Mouse (Mus musculus) hematopoietic stem cell, adult 5-6 weeks (primary cell): ENCODE measurements around the gene Hdhd5. TPM values are rescaled to one million over a fixed set of nuclear protein-coding genes. Genes with fewer than 3 reads are reported as not detected.
A peak's percentile ranks its signal among the peaks of the same experiment; 100 is the strongest.

Source experiments
- ATAC-seq, 2 experiments: fragments of 125-278 bp in 1 of 2; replicated peaks in 1 of 2; 2 replicates each; pipeline ENCODE4 v1.8.0; 2016 to 2017; ENCODE audit warnings: inconsistent platforms in 2 of 2, mild to moderate bottlenecking in 2 of 2, moderate number of reproducible peaks in 2 of 2, low read depth in 1 of 2, moderate TSS enrichment in 1 of 2; ENCODE audit not compliant: low FRiP score in 2 of 2, poor library complexity in 2 of 2, severe bottlenecking in 2 of 2, insufficient read depth in 1 of 2, low TSS enrichment in 1 of 2
- total RNA-seq: library from RNA; stranded (forward); fragments of 172-1452, 232-1000 nt; gene quantifications from 2 replicates; pipeline ENCODE4 v1.2.3, GENCODE M21; 2017

Hdhd5 gene
- total RNA-seq, 1 experiment from 2014 or later = 17.4 TPM

- ATAC-seq = 0 out of 4 replicates have a peak, but pooled peaks have one; percentile 0 to 2
Observed at GRCm38 (mm10) chr6:120492499-120493373, 38.4 kb downstream of the Hdhd5 start.

GRCm38 (mm10) chr6:120491862-120492498 is 39.1 kb downstream of the Hdhd5 start:
- peak; percentile 9 to 20; a peak in 1 of 4 replicates for ATAC-seq

- ATAC-seq = no peak
Observed at GRCm38 (mm10) chr6:120491064-120491463, 40.1 kb downstream of the Hdhd5 start.

GRCm38 (mm10) chr6:120489461-120489860 is 41.7 kb downstream of the Hdhd5 start:
- no peak for ATAC-seq

GRCm38 (mm10) chr6:120488647-120489046 is 42.5 kb downstream of the Hdhd5 start:
- peak; percentile 14 to 39; a peak in 3 of 4 replicates for ATAC-seq

GRCm38 (mm10) chr6:120486051-120486510 is 45.0 kb downstream of the Hdhd5 start:
- peak; percentile 29 to 34; a peak in 3 of 4 replicates for ATAC-seq

GRCm38 (mm10) chr6:120485038-120485437 is 46.1 kb downstream of the Hdhd5 start:
- no peak for ATAC-seq

GRCm38 (mm10) chr6:120483211-120483626 is 47.9 kb downstream of the Hdhd5 start:
- ATAC-seq = 0 out of 4 replicates have a peak, but pooled peaks of 1 of the 2 experiments have one; percentile 15

GRCm38 (mm10) chr6:120482756-120483155 is 48.4 kb downstream of the Hdhd5 start:
- no peak for ATAC-seq

GRCm38 (mm10) chr6:120482021-120482420 is 49.1 kb downstream of the Hdhd5 start:
- ATAC-seq = no peak

- no peak for ATAC-seq
Observed at GRCm38 (mm10) chr6:120481538-120481937, 49.6 kb downstream of the Hdhd5 start.

- no peak for ATAC-seq
Observed at GRCm38 (mm10) chr6:120480361-120480760, 50.8 kb downstream of the Hdhd5 start.

- peak; percentile 60 to 74 for ATAC-seq
Observed at GRCm38 (mm10) chr6:120479302-120479701, 51.8 kb downstream of the Hdhd5 start.

- ATAC-seq = no peak
Observed at GRCm38 (mm10) chr6:120475288-120475687, 55.8 kb downstream of the Hdhd5 start.

- ATAC-seq = peak; percentile 81 to 89
Observed at GRCm38 (mm10) chr6:120473427-120473826, 57.7 kb downstream of the Hdhd5 start.

- ATAC-seq = no peak
Observed at GRCm38 (mm10) chr6:120472455-120473140, 58.5 kb downstream of the Hdhd5 start.

GRCm38 (mm10) chr6:120471991-120472441 is 59.1 kb downstream of the Hdhd5 start:
- 0 out of 4 replicates have a peak, but pooled peaks of 1 of the 2 experiments have one; percentile 3 for ATAC-seq
